Mouse (Mus musculus): ENCODE data around the gene Stx1a. TPM values are rescaled to one million over a fixed set of nuclear protein-coding genes. Genes with fewer than 3 reads are reported as not detected.

Gene Stx1a
- polyA plus RNA-seq, 2 experiments = 11.4 to 39.2 TPM

DNA sequence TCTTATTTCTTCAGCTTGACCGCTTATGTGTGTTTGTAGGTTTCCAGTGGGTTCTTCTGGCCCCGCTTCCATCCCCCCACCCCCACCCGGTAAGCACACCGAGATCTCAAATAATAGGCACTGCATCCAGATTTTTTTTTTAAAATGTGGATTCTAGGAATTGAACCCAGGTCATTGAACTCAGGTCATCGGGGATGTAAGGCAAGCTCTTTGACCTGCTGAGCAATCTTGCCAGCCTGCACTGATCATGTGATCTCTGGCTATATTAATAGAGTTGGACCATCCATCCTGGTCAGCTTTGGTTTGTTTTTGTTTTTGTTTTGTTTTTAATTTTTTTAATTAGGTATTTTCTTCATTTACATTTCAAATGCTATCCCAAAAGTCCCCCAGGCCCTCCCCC, 9.3 kb downstream of the Stx1a start:
- ATAC-seq (ENCODE audit: low FRiP score, low read depth) = no peak
- DNase-seq (ENCODE audit: low spot score) = no peak
- Histone ChIP-seq H3K27ac (replicated peaks; ENCODE audit: low read depth, low read length) (no peak overlapping the region), H3K4me3 (replicated peaks; ENCODE audit: low read length) (no peak overlapping the region), H3K4me1 (ENCODE audit: control insufficient read depth, insufficient read depth, low read length) (peaks cover 12% of the 10 kb centered on the region), H3K27me3 (ENCODE audit: control insufficient read depth, insufficient read depth, low read length) (no peaks in the 10 kb centered on the region), H3K9ac (ENCODE audit: low read depth, low read length, severe bottlenecking) (no peak overlapping the region), H3K9me3 (ENCODE audit: control insufficient read depth, low read length) (no peaks in the 10 kb centered on the region), H3K4me2 (replicated peaks; ENCODE audit: low read depth, low read length, severe bottlenecking) (no peak overlapping the region), H3K36me3 (ENCODE audit: control insufficient read depth, insufficient read depth, low read length) (peaks cover 6% of the 10 kb centered on the region)
- no peak for TF ChIP-seq POLR2A (IDR thresholded peaks at IDR 0.05; ENCODE audit: borderline replicate concordance, extremely low read depth, insufficient read depth, insufficient read length)
- 93% methylated on average over 5 of the region's 5 CpGs for WGBS

- Histone ChIP-seq H3K9ac (ENCODE audit: low read depth, low read length, severe bottlenecking) (no peak overlapping the region), H3K4me2 (replicated peaks; ENCODE audit: low read depth, low read length, severe bottlenecking) (no peak overlapping the region), H3K4me1 (ENCODE audit: control insufficient read depth, insufficient read depth, low read length) (no peaks in the 10 kb centered on the region), H3K9me3 (ENCODE audit: control insufficient read depth, low read length) (no peaks in the 10 kb centered on the region), H3K27ac (replicated peaks; ENCODE audit: low read depth, low read length) (no peak overlapping the region), H3K4me3 (replicated peaks; ENCODE audit: low read length) (no peak overlapping the region), H3K36me3 (ENCODE audit: control insufficient read depth, insufficient read depth, low read length) (peaks cover 20% of the 10 kb centered on the region), H3K27me3 (ENCODE audit: control insufficient read depth, insufficient read depth, low read length) (no peaks in the 10 kb centered on the region)
- DNase-seq (ENCODE audit: low spot score) (no peak), ATAC-seq (ENCODE audit: low FRiP score, low read depth) (no peak)
- TF ChIP-seq POLR2A (IDR thresholded peaks at IDR 0.05; ENCODE audit: borderline replicate concordance, extremely low read depth, insufficient read depth, insufficient read length) = no peak
- 100% methylated on average over 2 of the region's 2 CpGs for WGBS
Observed at GRCm38 (mm10) chr5:135034593-135034992, 11.3 kb downstream of the Stx1a start.

- no peak for ATAC-seq (ENCODE audit: low FRiP score, low read depth)
- Histone ChIP-seq H3K36me3 (ENCODE audit: control insufficient read depth, insufficient read depth, low read length) (peaks cover 25% of the 10 kb centered on the region), H3K4me3 (replicated peaks; ENCODE audit: low read length) (no peak overlapping the region), H3K27me3 (ENCODE audit: control insufficient read depth, insufficient read depth, low read length) (no peaks in the 10 kb centered on the region), H3K4me1 (ENCODE audit: control insufficient read depth, insufficient read depth, low read length) (no peaks in the 10 kb centered on the region), H3K27ac (replicated peaks; ENCODE audit: low read depth, low read length) (no peak overlapping the region), H3K9me3 (ENCODE audit: control insufficient read depth, low read length) (no peaks in the 10 kb centered on the region), H3K4me2 (replicated peaks; ENCODE audit: low read depth, low read length, severe bottlenecking) (no peak overlapping the region), H3K9ac (ENCODE audit: low read depth, low read length, severe bottlenecking) (peak overlapping the region; percentile 14; the same call in 1 of the 2 replicates)
- DNase-seq (ENCODE audit: low spot score) = no peak
- no peak for TF ChIP-seq POLR2A (IDR thresholded peaks at IDR 0.05; ENCODE audit: borderline replicate concordance, extremely low read depth, insufficient read depth, insufficient read length)
- 62% methylated on average over 18 of the region's 18 CpGs for WGBS
Observed at GRCm38 (mm10) chr5:135035608-135036359, 12.5 kb downstream of the Stx1a start.

- Histone ChIP-seq H3K4me1 (ENCODE audit: control insufficient read depth, insufficient read depth, low read length) (no peaks in the 10 kb centered on the region), H3K27me3 (ENCODE audit: control insufficient read depth, insufficient read depth, low read length) (no peaks in the 10 kb centered on the region), H3K4me3 (replicated peaks; ENCODE audit: low read length) (no peak overlapping the region), H3K4me2 (replicated peaks; ENCODE audit: low read depth, low read length, severe bottlenecking) (no peak overlapping the region), H3K27ac (replicated peaks; ENCODE audit: low read depth, low read length) (no peak overlapping the region), H3K9me3 (ENCODE audit: control insufficient read depth, low read length) (no peaks in the 10 kb centered on the region), H3K9ac (ENCODE audit: low read depth, low read length, severe bottlenecking) (no peak overlapping the region), H3K36me3 (ENCODE audit: control insufficient read depth, insufficient read depth, low read length) (peaks cover 30% of the 10 kb centered on the region)
- WGBS = 95% methylated on average over 3 of the region's 3 CpGs
- no peak for ATAC-seq (ENCODE audit: low FRiP score, low read depth)
- no peak for TF ChIP-seq POLR2A (IDR thresholded peaks at IDR 0.05; ENCODE audit: borderline replicate concordance, extremely low read depth, insufficient read depth, insufficient read length)
- no peak for DNase-seq (ENCODE audit: low spot score)
Observed at GRCm38 (mm10) chr5:135037946-135038345, 14.7 kb downstream of the Stx1a start.

DNA sequence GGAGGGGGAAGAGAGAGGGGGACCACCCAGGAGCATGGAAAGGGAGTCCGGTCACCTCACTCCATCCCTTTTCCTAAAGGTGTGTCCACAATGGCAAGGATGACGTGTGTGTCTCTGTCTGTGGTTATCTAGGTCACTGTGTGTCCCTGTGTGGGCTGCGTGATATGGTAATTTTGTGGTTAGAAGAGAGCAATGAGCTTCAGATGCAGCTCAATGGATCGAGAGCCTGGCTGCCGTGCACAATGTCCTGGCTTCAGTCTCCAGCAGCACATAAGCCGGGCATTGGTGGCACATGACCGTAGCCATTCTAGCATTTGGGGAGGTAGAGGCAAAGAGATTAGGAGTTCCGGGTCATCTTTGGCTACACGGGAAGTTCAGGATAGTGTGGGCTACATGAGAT, 16.3 kb downstream of the Stx1a start:
- 87% methylated on average over 9 of the region's 9 CpGs for WGBS
- Histone ChIP-seq H3K4me1 (ENCODE audit: control insufficient read depth, insufficient read depth, low read length) (no peaks in the 10 kb centered on the region), H3K27ac (replicated peaks; ENCODE audit: low read depth, low read length) (no peak overlapping the region), H3K27me3 (ENCODE audit: control insufficient read depth, insufficient read depth, low read length) (no peaks in the 10 kb centered on the region), H3K36me3 (ENCODE audit: control insufficient read depth, insufficient read depth, low read length) (peaks cover 36% of the 10 kb centered on the region), H3K4me2 (replicated peaks; ENCODE audit: low read depth, low read length, severe bottlenecking) (no peak overlapping the region), H3K9me3 (ENCODE audit: control insufficient read depth, low read length) (no peaks in the 10 kb centered on the region), H3K9ac (ENCODE audit: low read depth, low read length, severe bottlenecking) (no peak overlapping the region), H3K4me3 (replicated peaks; ENCODE audit: low read length) (no peak overlapping the region)
- no peak for ATAC-seq (ENCODE audit: low FRiP score, low read depth)
- no peak for DNase-seq (ENCODE audit: low spot score)
- no peak for TF ChIP-seq POLR2A (IDR thresholded peaks at IDR 0.05; ENCODE audit: borderline replicate concordance, extremely low read depth, insufficient read depth, insufficient read length)

All from limb, embryonic 14.5 days (tissue).